Mouse (Mus musculus): Measurements from ENCODE around the gene Ccnh.
"Not testable (repeated sequence)": the region's sequence is repeated elsewhere in the genome, so short reads cannot be mapped to it uniquely, and the experiment has no call there.

The Ccnh gene

GRCm38 (mm10) chr13:85188903-85189643 is at the start of gene Ccnh:
Gene Ccnh, plus strand, starts transcription at chr13:85189408.
- peak; percentile 94 for DNase-seq

- DNase-seq, result not testable (repeated sequence)
These were observed 45.8 kb upstream of the Ccnh start for GRCm38 (mm10) chr13:85143361-85143760.

GRCm38 (mm10) chr13:85146471-85146870 is 42.7 kb upstream of the Ccnh start:
- DNase-seq, result no peak

GRCm38 (mm10) chr13:85154746-85155145 is 34.5 kb upstream of the Ccnh start:
- no peak for DNase-seq

GRCm38 (mm10) chr13:85159971-85160370 is 29.2 kb upstream of the Ccnh start:
- no peak for DNase-seq

- DNase-seq, result no peak
These were observed 24.6 kb upstream of the Ccnh start for GRCm38 (mm10) chr13:85164512-85165124.

- DNase-seq, result no peak
These were observed 475 bp downstream of the Ccnh start for GRCm38 (mm10) chr13:85189644-85190121.

- DNase-seq, result no peak
These were observed 2.0 kb downstream of the Ccnh start for GRCm38 (mm10) chr13:85191253-85191652.

- no peak for DNase-seq
These were observed 18.3 kb downstream of the Ccnh start for GRCm38 (mm10) chr13:85207493-85207892.

- DNase-seq, result no peak
These were observed 19.4 kb downstream of the Ccnh start for GRCm38 (mm10) chr13:85208656-85209055.

- no peak for DNase-seq
These were observed 21.1 kb downstream of the Ccnh start for GRCm38 (mm10) chr13:85210353-85210752.

GRCm38 (mm10) chr13:85218656-85219055 is 29.4 kb downstream of the Ccnh start:
- no peak for DNase-seq

- DNase-seq, result no peak
These were observed 49.6 kb downstream of the Ccnh start for GRCm38 (mm10) chr13:85238760-85239159.
